Mouse (Mus musculus) lung, embryonic 14.5 days (tissue): ENCODE results near the gene Rgs1. TPM values are rescaled to one million over a fixed set of nuclear protein-coding genes. Genes with fewer than 3 reads are reported as not detected.

ENCODE experiments used
- ATAC-seq: fragments of 200-750 bp; cut with Nextera tagmentation; 2 replicates; pipeline ENCODE4 v1.8.0; 2017; ENCODE audit warnings: mild to moderate bottlenecking, moderate TSS enrichment, moderate library complexity; ENCODE audit not compliant: insufficient read depth
- DNase-seq: peaks from one replicate; pipeline ENCODE4 v3.0.0-alpha.2; 2015
- H3K27ac ChIP-seq: fragments of 300-500 bp; sonication (generic); 2 replicates; pipeline ENCODE4 v1.5.1; 2014; ENCODE audit warnings: low read depth, mild to moderate bottlenecking, moderate library complexity
- H3K27me3 ChIP-seq: fragments of 300-500 bp; sonication (generic); 2 replicates; pipeline ENCODE4 v1.6.1; 2014; ENCODE audit warnings: low read length, control low read depth; ENCODE audit not compliant: insufficient read depth
- H3K36me3 ChIP-seq: fragments of 300-500 bp; sonication (generic); 2 replicates; pipeline ENCODE4 v1.6.1; 2014; ENCODE audit warnings: control low read depth; ENCODE audit not compliant: insufficient read depth
- H3K4me1 ChIP-seq: fragments of 300-500 bp; sonication (generic); 2 replicates; pipeline ENCODE4 v1.6.1; 2014; ENCODE audit warnings: antibody characterized with exemption, control low read depth; ENCODE audit not compliant: insufficient read depth
- H3K4me2 ChIP-seq: fragments of 300-500 bp; sonication (generic); 2 replicates; pipeline ENCODE4 v1.6.1; 2014; ENCODE audit warnings: mild to moderate bottlenecking
- H3K4me3 ChIP-seq: fragments of 300-500 bp; sonication (generic); 2 replicates; pipeline ENCODE4 v1.5.1; 2014; ENCODE audit warnings: low read depth, low read length
- H3K9ac ChIP-seq: fragments of 300-500 bp; sonication (generic); 2 replicates; pipeline ENCODE4 v1.6.1; 2014
- H3K9me3 ChIP-seq: fragments of 300-500 bp; sonication (generic); 2 replicates; pipeline ENCODE4 v1.6.1; 2016; ENCODE audit warnings: low read depth, low read length, control low read depth
- CTCF ChIP-seq: IDR thresholded peaks from 2 replicates; pipeline ENCODE4 v1.5.1; 2016; ENCODE audit warnings: antibody characterized with exemption, low read depth
- WGBS: fragments of 180-500 bp; shearing (Covaris S2); extraction: QIAGEN DNeasy Blood & Tissue Kit; methylation state at CpG from one replicate; pipeline ENCODE4 v1.1.7; 2014; 5-methylcytosine and 5-hydroxymethylcytosine counted together
- polyA plus RNA-seq: library from polyadenylated mRNA; unstranded; fragments of >200 nt; fragmentation: Nextera tagmentation; extraction: Ambion mirVana; gene quantifications from 2 replicates; pipeline ENCODE4 v1.2.1, GENCODE M21; 2014

The Rgs1 gene
- polyA plus RNA-seq, 1 experiment from 2014 or later = 0.13 TPM

GRCm38 (mm10) chr1:144239195-144239594, 9.8 kb downstream of the Rgs1 start:
- Histone ChIP-seq H3K4me3 (no peak overlapping the region), H3K27ac (no peak overlapping the region), H3K27me3 (no peaks in the 10 kb centered on the region), H3K9ac (no peak overlapping the region), H3K4me1 (no peaks in the 10 kb centered on the region), H3K36me3 (no peaks in the 10 kb centered on the region), H3K4me2 (no peak overlapping the region), H3K9me3 (no peaks in the 10 kb centered on the region)
- 59% methylated on average over 2 of the region's 2 CpGs for WGBS
- TF ChIP-seq CTCF = no peak
- no peak for ATAC-seq
- DNase-seq = no peak

GRCm38 (mm10) chr1:144215230-144215629, 33.8 kb downstream of the Rgs1 start:
- ATAC-seq (no peak), DNase-seq (no peak)
- Histone ChIP-seq H3K36me3 (no peaks in the 10 kb centered on the region), H3K9ac (no peak overlapping the region), H3K27ac (no peak overlapping the region), H3K4me3 (no peak overlapping the region), H3K27me3 (no peaks in the 10 kb centered on the region), H3K4me2 (no peak overlapping the region), H3K9me3 (no peaks in the 10 kb centered on the region), H3K4me1 (no peaks in the 10 kb centered on the region)
- no peak for TF ChIP-seq CTCF

GRCm38 (mm10) chr1:144210912-144211311, 38.1 kb downstream of the Rgs1 start:
- no peaks in the 10 kb centered on the region for H3K36me3 ChIP-seq
- DNase-seq (no peak), ATAC-seq (no peak)
- no peaks in the 10 kb centered on the region for H3K9me3 ChIP-seq
- H3K4me2 ChIP-seq = no peak overlapping the region
- H3K4me1 ChIP-seq = no peaks in the 10 kb centered on the region
- H3K4me3 ChIP-seq = no peak overlapping the region
- TF ChIP-seq CTCF = no peak
- no peak overlapping the region for H3K27ac ChIP-seq
- WGBS = 52% methylated on average over 3 of the region's 3 CpGs
- no peak overlapping the region for H3K9ac ChIP-seq
- H3K27me3 ChIP-seq = no peaks in the 10 kb centered on the region

- H3K4me2 ChIP-seq = no peak overlapping the region
- no peak overlapping the region for H3K4me3 ChIP-seq
- no peaks in the 10 kb centered on the region for H3K9me3 ChIP-seq
- no peak overlapping the region for H3K27ac ChIP-seq
- H3K27me3 ChIP-seq = no peaks in the 10 kb centered on the region
- no peak for TF ChIP-seq CTCF
- DNase-seq (no peak), ATAC-seq (no peak)
- H3K4me1 ChIP-seq = no peaks in the 10 kb centered on the region
- no peak overlapping the region for H3K9ac ChIP-seq
- H3K36me3 ChIP-seq = no peaks in the 10 kb centered on the region
- 68% methylated on average over 7 of the region's 7 CpGs for WGBS
Observed at GRCm38 (mm10) chr1:144206281-144207061, 42.6 kb downstream of the Rgs1 start.

GRCm38 (mm10) chr1:144204766-144205165, 44.3 kb downstream of the Rgs1 start:
- no peak overlapping the region for H3K4me3 ChIP-seq
- TF ChIP-seq CTCF = no peak
- H3K4me1 ChIP-seq = no peaks in the 10 kb centered on the region
- H3K27me3 ChIP-seq = no peaks in the 10 kb centered on the region
- ATAC-seq = no peak
- no peak overlapping the region for H3K9ac ChIP-seq
- no peak overlapping the region for H3K27ac ChIP-seq
- DNase-seq = no peak
- H3K4me2 ChIP-seq = no peak overlapping the region
- H3K36me3 ChIP-seq = no peaks in the 10 kb centered on the region
- WGBS = 79% methylated on average over 2 of the region's 2 CpGs
- H3K9me3 ChIP-seq = no peaks in the 10 kb centered on the region

- Histone ChIP-seq H3K36me3 (no peaks in the 10 kb centered on the region), H3K9me3 (no peaks in the 10 kb centered on the region), H3K4me1 (no peaks in the 10 kb centered on the region), H3K27ac (no peak overlapping the region), H3K4me3 (no peak overlapping the region), H3K9ac (no peak overlapping the region), H3K4me2 (no peak overlapping the region), H3K27me3 (no peaks in the 10 kb centered on the region)
- 77% methylated on average over 4 of the region's 4 CpGs for WGBS
- TF ChIP-seq CTCF = no peak
- ATAC-seq = no peak
- no peak for DNase-seq
Observed at GRCm38 (mm10) chr1:144202939-144203338, 46.1 kb downstream of the Rgs1 start.

GRCm38 (mm10) chr1:144200496-144200895, 48.5 kb downstream of the Rgs1 start:
- no peaks in the 10 kb centered on the region for H3K27me3 ChIP-seq
- 55% methylated on average over 2 of the region's 2 CpGs for WGBS
- H3K4me3 ChIP-seq = no peak overlapping the region
- no peak for DNase-seq
- H3K9ac ChIP-seq = no peak overlapping the region
- no peaks in the 10 kb centered on the region for H3K36me3 ChIP-seq
- TF ChIP-seq CTCF = no peak
- no peaks in the 10 kb centered on the region for H3K9me3 ChIP-seq
- no peak overlapping the region for H3K27ac ChIP-seq
- no peaks in the 10 kb centered on the region for H3K4me1 ChIP-seq
- no peak for ATAC-seq
- H3K4me2 ChIP-seq = no peak overlapping the region
